Mouse (Mus musculus) macrophage (primary cell): ENCODE measurements around the gene Myh6. TPM values are rescaled to one million over a fixed set of nuclear protein-coding genes. Genes with fewer than 3 reads are reported as not detected.

Source experiments
- H3K27ac ChIP-seq: fragments of 350-480 bp; formaldehyde crosslinking; 2 replicates; pipeline ENCODE4 v1.9.0; 2021
- H3K36me3 ChIP-seq: fragments of 350-480 bp; formaldehyde crosslinking; 2 replicates; pipeline ENCODE4 v1.9.0; 2021; ENCODE audit errors: inconsistent target
- H3K4me3 ChIP-seq: fragments of 350-480 bp; formaldehyde crosslinking; 2 replicates; pipeline ENCODE4 v1.9.0; 2021; ENCODE audit errors: inconsistent target
- H3K79me2 ChIP-seq: fragments of 350-480 bp; formaldehyde crosslinking; 2 replicates; pipeline ENCODE4 v1.9.0; 2021; ENCODE audit errors: inconsistent target
- WGBS: methylation state at CpG from one replicate; pipeline ENCODE4 v1.1.7; 2026; ENCODE audit warnings: inconsistent platforms; ENCODE audit not compliant: missing documents; 5-methylcytosine and 5-hydroxymethylcytosine counted together
- polyA plus RNA-seq: library from polyadenylated mRNA; stranded (reverse); fragments of 250-400 nt; gene quantifications from 3 replicates; pipeline ENCODE4 v1.2.4, GENCODE M21; 2018; ENCODE audit warnings: inconsistent platforms
- total RNA-seq, 78 experiments: library from RNA; depleted of rRNA; stranded (reverse); fragments of 250-400 nt; gene quantifications; 1 replicate in 9 of 78; 2 replicates in 24 of 78; 3 replicates in 43 of 78; 4 replicates in 2 of 78; pipeline ENCODE4 v1.2.4; 2018; ENCODE audit warnings: inconsistent platforms in 56 of 78

The Myh6 gene
- not detected for total RNA-seq (2018; cell fraction: chromatin; rRNA removed)
- total RNA-seq (2018; cell fraction: cytosol; rRNA removed) = not detected
- total RNA-seq (2018; cell fraction: nucleus; rRNA removed) = not detected
- not detected in 3 replicates for polyA plus RNA-seq

DNA sequence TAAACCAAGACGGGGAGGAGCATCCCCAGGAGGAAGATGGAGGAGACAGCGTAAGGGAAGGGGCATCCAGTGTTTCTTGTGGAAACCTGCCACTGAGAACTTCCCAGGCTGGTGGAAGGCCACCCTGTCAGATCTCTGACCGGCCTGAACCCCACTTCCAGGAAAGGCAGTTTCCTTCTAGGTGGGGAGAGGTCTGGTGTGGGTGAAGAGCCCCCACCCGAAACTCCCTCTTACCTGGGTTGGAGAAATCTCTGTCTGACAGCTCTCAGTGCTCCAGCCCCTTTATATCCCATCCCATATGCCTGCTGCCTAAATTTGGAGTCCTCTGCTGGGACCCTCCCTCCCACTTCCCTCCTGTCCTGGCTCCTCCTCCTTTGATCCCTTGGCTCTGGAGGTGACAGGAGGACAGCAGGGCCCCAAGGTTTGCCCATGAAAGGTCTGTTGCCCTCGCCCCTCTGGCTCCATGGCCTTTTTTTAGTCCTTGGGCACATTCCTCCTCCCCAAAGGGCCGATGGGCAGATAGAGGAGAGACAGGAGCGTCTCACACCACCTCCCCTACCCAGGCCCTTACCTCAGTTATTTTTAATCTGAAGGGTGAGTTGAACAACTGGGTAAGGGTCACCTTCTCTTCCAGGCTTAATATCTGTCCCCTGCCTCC is at the start of gene Myh6:
Gene Myh6 (minus strand): TSS at position 608 of the 658 bp plus-strand sequence.
- H3K27ac ChIP-seq = no peak within 1 kb of the TSS
- no peaks in the 10 kb centered on the region for H3K79me2 ChIP-seq
- WGBS = 86% methylated on average over 7 of the region's 7 CpGs
- H3K36me3 ChIP-seq = no peaks in the 10 kb centered on the region
- no peak within 1 kb of the TSS for H3K4me3 ChIP-seq

DNA sequence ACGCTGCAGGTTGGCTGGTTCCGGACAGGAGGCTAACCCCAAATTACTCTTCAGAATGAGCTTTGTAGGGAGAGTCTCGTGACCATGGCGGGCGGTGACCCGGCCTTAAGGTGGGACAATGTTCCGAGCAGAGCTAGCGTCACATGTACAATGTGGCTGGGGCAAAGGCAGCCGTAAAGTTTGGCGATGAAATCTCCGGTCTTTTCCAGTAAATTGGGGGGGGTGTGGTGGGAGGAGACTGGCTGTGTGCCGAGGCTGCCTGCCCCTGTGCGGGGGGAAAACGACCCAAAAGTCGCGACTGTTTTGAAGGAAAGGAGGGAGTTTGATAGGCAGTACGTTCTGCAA is 49.0 kb upstream of the Myh6 start:
- Histone ChIP-seq H3K27ac (peak overlapping the region; percentile 73), H3K4me3 (peak overlapping the region; percentile 96), H3K36me3 (peaks cover 30% of the 10 kb centered on the region; the same call in 1 of the 2 replicates), H3K79me2 (peaks cover 48% of the 10 kb centered on the region)
- WGBS = 1% methylated on average over 17 of the region's 17 CpGs

- WGBS = under 1% methylated on average over 36 of the region's 36 CpGs
- Histone ChIP-seq H3K36me3 (peaks cover 24% of the 10 kb centered on the region; the same call in 1 of the 2 replicates), H3K79me2 (peaks cover 48% of the 10 kb centered on the region), H3K4me3 (peak within 1 kb of the TSS; percentile 96), H3K27ac (peak within 1 kb of the TSS; percentile 73)
Observed at GRCm38 (mm10) chr14:55014991-55015766, 48.5 kb upstream of the Myh6 start, which contains the start of gene Ngdn. TSS of gene Ngdn (plus strand) at chr14:55015454.

GRCm38 (mm10) chr14:55014591-55014990 is 47.9 kb upstream of the Myh6 start:
- H3K27ac ChIP-seq = peak overlapping the region; percentile 61
- peak overlapping the region; percentile 96 for H3K4me3 ChIP-seq
- H3K36me3 ChIP-seq = peaks cover 19% of the 10 kb centered on the region; the same call in 1 of the 2 replicates
- peaks cover 42% of the 10 kb centered on the region for H3K79me2 ChIP-seq
- WGBS = 1% methylated on average over 23 of the region's 27 CpGs

- no peaks in the 10 kb centered on the region for H3K36me3 ChIP-seq
- H3K27ac ChIP-seq = no peak overlapping the region
- H3K4me3 ChIP-seq = no peak overlapping the region
- 77% methylated on average over 4 of the region's 4 CpGs for WGBS
- peaks cover 7% of the 10 kb centered on the region for H3K79me2 ChIP-seq
Observed at GRCm38 (mm10) chr14:55011116-55011515, 44.4 kb upstream of the Myh6 start.

DNA sequence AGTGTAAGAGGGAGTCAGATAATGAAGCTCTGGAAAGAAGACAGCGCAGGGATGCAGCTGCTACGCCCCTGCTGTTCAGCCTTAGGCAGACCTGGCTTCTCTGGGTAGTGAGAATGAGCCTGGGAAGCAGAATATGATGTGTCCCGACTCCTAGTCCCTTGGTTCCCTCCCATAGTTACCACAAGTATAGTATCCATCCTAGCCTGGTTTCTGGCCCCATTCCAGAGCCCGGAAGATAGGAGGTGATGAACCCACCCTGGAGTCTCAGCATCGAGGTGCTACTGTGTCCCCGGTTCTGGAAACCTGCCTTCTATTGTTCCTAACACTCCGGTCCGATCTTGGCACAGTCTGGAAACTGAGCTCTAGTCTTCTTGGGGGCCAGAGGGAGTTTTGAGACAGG is 41.7 kb upstream of the Myh6 start:
- Histone ChIP-seq H3K4me3 (no peak overlapping the region), H3K36me3 (no peaks in the 10 kb centered on the region), H3K79me2 (no peaks in the 10 kb centered on the region), H3K27ac (no peak overlapping the region)
- 88% methylated on average over 8 of the region's 8 CpGs for WGBS

- WGBS = 95% methylated on average over 9 of the region's 9 CpGs
- Histone ChIP-seq H3K36me3 (no peaks in the 10 kb centered on the region), H3K27ac (no peak overlapping the region), H3K4me3 (no peak overlapping the region), H3K79me2 (no peaks in the 10 kb centered on the region)
Observed at GRCm38 (mm10) chr14:55007120-55007908, 40.6 kb upstream of the Myh6 start.

- 73% methylated on average over 3 of the region's 3 CpGs for WGBS
- H3K79me2 ChIP-seq = no peaks in the 10 kb centered on the region
- no peak overlapping the region for H3K27ac ChIP-seq
- H3K4me3 ChIP-seq = no peak overlapping the region
- no peaks in the 10 kb centered on the region for H3K36me3 ChIP-seq
Observed at GRCm38 (mm10) chr14:55006541-55006940, 39.8 kb upstream of the Myh6 start.

GRCm38 (mm10) chr14:55005967-55006366 is 39.2 kb upstream of the Myh6 start:
- 94% methylated on average over 8 of the region's 8 CpGs for WGBS
- H3K27ac ChIP-seq = no peak overlapping the region
- no peaks in the 10 kb centered on the region for H3K79me2 ChIP-seq
- H3K36me3 ChIP-seq = no peaks in the 10 kb centered on the region
- no peak overlapping the region for H3K4me3 ChIP-seq

GRCm38 (mm10) chr14:55005506-55005905 is 38.8 kb upstream of the Myh6 start:
- no peaks in the 10 kb centered on the region for H3K36me3 ChIP-seq
- WGBS = 97% methylated on average over 2 of the region's 2 CpGs
- no peak overlapping the region for H3K27ac ChIP-seq
- H3K4me3 ChIP-seq = no peak overlapping the region
- no peaks in the 10 kb centered on the region for H3K79me2 ChIP-seq

DNA sequence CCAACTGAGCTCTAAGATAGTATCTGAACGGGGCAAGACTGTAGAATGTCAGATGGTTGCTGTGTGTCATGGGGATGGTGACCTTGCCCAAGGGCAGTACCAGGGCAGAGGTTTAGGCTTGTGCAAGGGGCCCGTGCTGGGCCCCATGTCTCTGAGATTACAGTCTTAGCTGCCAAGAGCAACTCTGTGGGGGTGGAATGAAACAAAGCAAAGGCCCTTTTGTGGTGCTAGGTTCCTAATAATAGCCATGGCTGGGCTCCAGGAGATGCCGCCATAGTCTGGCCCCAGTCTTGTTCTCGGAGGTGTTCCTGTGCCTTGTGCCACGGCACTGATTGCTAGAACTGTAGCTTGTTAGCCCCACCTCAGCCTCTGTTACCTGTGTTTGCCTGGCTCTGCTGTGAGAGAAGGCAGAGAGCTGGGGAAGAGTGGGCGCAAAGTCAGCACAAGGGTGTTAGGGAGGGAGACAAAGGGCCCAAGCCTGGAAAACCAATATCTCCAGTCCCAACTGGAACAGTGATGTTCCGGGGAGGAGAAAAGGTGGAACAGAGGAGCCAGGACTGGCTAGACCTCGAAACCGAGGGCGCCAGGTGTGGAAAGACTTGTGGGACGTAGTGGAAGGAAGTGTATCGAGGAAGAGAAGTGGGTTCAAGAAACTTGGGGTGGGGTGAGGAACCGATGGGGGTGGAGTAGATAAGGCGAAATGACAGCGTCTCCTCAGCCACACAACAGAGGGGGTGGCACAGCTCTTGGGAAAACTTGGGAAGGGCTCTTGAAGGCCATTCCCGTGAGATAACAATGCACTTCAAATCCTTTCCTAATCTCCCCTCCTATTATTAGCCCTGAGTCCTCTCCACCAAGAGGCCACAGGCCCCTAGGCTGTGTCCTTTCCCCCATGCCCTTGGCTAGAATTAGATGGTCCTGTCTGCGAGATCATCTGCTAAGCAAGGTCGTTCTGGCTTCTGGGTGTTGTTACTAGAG is 37.4 kb upstream of the Myh6 start:
- no peak overlapping the region for H3K27ac ChIP-seq
- H3K4me3 ChIP-seq = no peak overlapping the region
- no peaks in the 10 kb centered on the region for H3K36me3 ChIP-seq
- no peaks in the 10 kb centered on the region for H3K79me2 ChIP-seq
- 66% methylated on average over 18 of the region's 18 CpGs for WGBS

- 51% methylated on average over 7 of the region's 7 CpGs for WGBS
- no peaks in the 10 kb centered on the region for H3K36me3 ChIP-seq
- H3K4me3 ChIP-seq = no peak overlapping the region
- H3K27ac ChIP-seq = no peak overlapping the region
- H3K79me2 ChIP-seq = no peaks in the 10 kb centered on the region
Observed at GRCm38 (mm10) chr14:55002687-55003120, 36.0 kb upstream of the Myh6 start.

GRCm38 (mm10) chr14:55001938-55002686 is 35.4 kb upstream of the Myh6 start:
- Histone ChIP-seq H3K79me2 (no peaks in the 10 kb centered on the region), H3K4me3 (no peak overlapping the region), H3K36me3 (no peaks in the 10 kb centered on the region), H3K27ac (no peak overlapping the region)
- 34% methylated on average over 12 of the region's 12 CpGs for WGBS
